Mouse (Mus musculus): ENCODE data around the gene Olfr1314.

The Olfr1314 gene

GRCm38 (mm10) chr2:112096681-112097080 is at the start of gene Olfr1314:
Gene Olfr1314, minus strand, starts transcription at chr2:112096781.
- no peak for DNase-seq

- DNase-seq, result no peak
These were observed 43.4 kb upstream of the Olfr1314 start, which contains the start of gene Olfr1317 for GRCm38 (mm10) chr2:112140029-112140428. Gene Olfr1317, plus strand, starts transcription at chr2:112140329.

GRCm38 (mm10) chr2:112134877-112135276 is 38.3 kb upstream of the Olfr1314 start, which contains the start of gene Olfr1316:
Gene Olfr1316, minus strand, starts transcription at chr2:112134977.
- no peak for DNase-seq

- no peak for DNase-seq
These were observed 18.8 kb upstream of the Olfr1314 start, which contains the start of gene Olfr1315-ps1 for GRCm38 (mm10) chr2:112115340-112115739. Gene Olfr1315-ps1, minus strand, starts transcription at chr2:112115440.

- DNase-seq, result no peak
These were observed 18.8 kb downstream of the Olfr1314 start, which contains the start of gene Olfr1313 for GRCm38 (mm10) chr2:112077743-112078142. Gene Olfr1313, minus strand, starts transcription at chr2:112077843.

- DNase-seq, result no peak
These were observed 46.4 kb downstream of the Olfr1314 start, which contains the start of gene Olfr1312 for GRCm38 (mm10) chr2:112050138-112050537. Gene Olfr1312, minus strand, starts transcription at chr2:112050238.

All from thymus, postnatal 14 days (tissue).